Mouse (Mus musculus) cerebellum, adult 9-11 months (tissue): ENCODE measurements around the gene Ublcp1.

ENCODE experiments used
- DNase-seq: peaks from one replicate; pipeline ENCODE4 v3.0.0; 2022

The Ublcp1 gene

DNA sequence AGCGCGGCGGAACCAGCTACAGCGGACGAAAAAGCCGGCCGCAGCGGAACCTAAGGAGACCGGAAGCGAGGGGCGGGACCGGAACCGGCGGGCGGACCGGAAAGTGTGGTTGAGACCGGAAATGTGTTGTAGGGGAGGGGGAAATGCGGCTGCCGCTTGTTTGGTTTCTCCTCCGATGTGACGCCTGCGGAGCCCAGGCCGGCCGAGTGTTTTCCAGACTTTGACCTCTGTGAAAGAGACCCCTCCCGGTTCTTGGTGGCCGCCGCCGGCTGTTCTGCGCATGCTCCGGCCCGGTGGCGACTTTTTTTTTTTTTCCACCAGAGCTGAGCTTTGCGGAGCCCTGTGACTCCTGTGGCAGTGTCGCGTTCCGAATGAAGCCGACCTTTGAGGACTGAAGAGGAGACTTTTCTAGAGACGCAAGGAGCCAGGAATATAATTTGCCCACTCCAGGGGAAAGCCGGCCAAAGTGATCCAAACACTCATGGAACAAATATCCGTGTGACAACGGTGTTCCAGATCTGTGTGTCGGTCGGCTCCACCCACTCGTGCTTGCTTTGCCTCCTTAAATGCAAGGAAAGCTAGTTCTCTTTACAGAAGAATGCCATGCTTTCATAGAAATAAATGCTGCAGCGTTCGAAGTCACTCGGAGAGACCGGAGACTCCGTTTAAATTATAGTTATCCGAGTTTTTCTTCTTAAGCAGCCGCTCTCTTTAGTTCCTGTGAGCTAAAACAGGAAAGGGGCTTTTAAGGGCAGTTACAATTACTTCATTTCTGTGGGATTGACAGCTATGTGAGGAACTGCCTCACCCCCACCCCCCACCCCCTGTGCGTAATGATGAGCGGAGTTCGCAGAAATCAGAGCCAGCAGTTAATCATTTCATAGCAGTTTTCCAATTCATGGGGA, at the start of gene Ublcp1:
Gene Ublcp1 (minus strand): TSS at position 67 of the 905 bp plus-strand sequence.
- peak; percentile 95 for DNase-seq

DNA sequence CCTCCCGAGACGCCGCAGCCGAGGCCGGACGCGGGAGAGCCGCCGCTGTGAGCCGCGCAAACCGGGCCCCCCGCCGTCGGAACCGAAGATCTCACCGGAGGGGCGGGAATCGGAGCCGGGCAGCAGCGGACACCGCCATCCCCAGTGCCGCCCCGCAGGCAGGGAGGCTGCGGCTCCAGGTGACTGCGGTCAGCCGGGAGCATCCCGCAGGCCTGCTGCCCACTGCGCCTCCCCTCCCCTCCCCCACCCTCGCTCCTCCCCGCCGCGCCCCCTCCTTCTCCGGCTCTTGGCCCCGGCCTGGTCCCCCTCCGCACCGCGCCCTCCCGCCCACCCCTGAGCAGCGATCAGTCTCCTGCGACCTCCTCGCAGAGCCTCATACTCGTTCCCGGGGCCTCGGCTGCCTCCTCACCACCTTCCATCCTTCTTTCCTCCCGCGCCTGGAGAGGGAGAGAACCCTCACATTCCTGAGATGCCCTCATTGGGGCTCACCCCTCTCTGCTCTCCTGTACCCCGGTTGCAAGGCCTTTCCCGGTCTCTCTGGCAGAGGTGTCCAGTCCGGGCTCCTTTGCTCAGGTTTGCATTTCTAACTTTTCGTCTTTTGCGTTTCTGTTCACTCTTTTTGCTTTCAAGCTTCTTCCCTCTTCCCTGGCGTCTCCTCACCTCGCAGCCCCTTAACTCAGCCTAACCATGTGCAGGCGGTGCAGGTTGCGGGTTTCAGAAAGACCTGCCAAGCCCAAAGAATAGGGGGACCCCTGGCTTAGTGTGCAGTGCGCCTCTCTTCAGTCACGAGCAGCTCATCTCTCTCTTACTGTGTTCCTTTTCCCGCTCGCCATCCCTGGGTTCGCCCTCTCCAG, 49.0 kb upstream of the Ublcp1 start:
- DNase-seq = peak; percentile 62

DNA sequence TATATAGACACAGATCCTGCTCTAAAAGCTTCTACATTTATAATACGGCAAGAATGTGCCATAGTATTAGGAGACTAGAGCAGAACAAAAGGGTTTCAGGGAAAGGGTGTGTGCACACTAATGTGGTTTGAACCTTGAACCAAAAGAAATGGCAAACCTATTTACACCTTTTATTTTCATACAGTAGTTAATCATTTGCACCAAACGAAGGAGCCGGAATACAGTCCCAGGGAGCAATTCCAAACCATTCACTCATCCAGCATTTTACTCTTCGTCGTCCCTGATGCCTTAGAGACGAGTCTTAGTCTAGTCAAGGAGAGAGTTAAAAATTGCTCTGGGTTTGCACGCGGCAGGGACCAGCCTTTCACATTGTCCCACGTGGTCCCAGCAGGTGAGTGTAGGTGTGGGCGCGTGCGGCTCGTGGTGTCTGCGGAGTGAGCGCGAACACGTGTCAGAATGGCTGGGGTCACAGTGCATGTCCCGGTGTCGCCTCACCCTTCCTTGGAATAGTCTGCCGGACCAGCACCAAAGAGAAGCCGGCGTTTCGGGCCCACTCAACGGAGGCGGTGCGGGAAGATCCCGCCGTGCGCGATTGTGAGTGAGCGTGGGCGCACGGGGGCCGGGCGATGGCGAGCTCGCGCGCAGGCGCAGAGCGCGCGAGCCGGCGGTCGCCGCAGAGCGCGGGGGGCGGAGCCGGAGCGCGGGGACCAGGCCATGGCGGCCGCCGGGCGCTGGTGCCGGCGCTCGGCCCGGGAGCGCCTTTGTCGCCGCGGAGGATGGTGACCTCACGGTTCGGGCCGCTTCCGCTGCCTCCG, 48.2 kb upstream of the Ublcp1 start, which contains the start of gene Rnf145:
Gene Rnf145 (plus strand): TSS at position 684 of the 815 bp plus-strand sequence.
- peak; percentile 87 for DNase-seq

DNA sequence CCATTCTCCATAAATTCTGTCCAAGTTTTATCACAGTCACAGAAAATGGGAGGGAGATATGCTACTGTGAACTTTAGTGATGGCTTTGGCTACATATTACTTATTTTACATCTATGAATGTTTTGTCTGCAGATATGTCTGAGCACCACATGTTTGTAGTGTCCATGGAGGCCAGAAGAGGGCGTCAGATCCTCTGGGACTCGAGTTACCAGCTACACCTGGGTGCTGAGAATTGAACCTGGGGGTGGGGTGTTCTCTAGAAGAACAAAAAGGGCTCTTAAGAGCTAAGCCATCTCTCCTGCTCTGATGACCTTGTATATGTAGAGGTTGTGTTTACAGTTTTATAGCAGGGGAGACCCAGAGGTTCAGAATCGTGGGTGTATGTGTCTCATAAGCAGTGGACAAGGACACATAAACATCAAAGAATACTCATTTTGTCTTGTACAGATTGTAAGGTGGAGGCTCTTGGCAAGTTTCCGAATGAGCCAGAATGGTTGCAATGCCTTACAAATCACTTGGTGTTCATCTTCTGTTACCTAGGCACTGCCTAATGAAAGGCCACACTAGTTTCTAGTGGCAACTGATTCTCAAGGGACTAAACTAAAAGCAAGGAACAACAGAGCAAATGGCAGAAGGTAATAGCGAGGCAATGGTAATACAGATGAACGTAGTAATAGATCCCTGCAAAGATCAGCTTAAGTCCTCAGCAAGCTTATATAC, 47.4 kb upstream of the Ublcp1 start:
- no peak for DNase-seq

DNA sequence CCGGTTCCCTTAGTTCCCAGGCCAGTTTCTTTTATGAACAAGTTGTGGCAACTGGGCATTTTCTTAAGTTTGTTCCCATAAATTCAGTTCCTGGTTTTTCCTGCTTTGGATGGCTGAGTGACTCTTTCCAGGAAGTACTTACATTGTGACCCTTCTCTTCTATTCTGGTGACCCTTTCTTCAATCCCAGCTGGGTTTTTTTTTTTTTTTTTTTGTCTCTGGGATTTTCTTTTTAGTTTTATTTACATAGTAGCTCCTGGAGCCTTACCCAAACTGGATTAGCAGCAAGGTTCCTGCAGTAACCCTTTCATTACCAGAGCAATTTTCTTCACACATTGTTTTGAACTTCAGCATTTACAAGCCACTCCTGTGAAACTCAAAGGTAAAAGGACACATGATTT, 46.1 kb upstream of the Ublcp1 start:
- DNase-seq = no peak

DNA sequence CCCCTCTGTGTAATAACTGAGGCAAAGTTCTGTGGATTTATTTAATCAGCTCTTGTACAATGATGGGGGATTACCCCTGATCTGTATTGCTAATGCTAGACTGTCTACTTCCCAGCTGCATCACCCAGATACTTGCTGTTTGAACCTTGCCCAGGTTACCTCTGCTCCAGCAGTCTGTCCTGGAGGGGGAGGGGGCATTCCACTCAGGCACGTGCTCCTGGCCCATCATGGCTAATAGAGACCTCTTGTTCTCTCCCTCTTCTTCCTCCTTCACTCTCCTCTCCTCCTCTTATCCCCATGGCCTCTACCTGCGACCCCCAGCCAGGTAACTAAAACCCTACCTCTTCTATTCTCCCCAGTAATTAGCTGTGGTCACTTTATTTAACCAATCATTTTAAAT, 44.4 kb upstream of the Ublcp1 start:
- no peak for DNase-seq

DNA sequence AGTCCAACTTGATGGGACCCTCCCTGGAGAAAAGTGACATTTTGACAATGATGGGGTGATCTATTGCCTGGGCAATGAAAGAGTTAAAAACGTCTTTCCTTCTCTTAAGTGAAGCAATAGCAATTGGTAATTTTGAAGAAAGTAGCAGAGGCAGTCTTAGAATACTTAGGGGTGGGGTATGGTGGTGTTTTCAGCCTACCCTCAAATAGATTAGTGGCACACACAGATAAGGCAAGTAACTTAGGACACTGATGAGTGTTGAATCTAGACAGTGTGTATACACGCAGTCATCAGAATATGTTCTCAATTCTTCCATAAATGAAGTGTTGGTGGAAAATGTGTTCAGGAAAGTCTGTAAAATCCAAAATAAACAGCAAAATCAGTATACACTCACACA, 42.7 kb upstream of the Ublcp1 start:
- no peak for DNase-seq

DNA sequence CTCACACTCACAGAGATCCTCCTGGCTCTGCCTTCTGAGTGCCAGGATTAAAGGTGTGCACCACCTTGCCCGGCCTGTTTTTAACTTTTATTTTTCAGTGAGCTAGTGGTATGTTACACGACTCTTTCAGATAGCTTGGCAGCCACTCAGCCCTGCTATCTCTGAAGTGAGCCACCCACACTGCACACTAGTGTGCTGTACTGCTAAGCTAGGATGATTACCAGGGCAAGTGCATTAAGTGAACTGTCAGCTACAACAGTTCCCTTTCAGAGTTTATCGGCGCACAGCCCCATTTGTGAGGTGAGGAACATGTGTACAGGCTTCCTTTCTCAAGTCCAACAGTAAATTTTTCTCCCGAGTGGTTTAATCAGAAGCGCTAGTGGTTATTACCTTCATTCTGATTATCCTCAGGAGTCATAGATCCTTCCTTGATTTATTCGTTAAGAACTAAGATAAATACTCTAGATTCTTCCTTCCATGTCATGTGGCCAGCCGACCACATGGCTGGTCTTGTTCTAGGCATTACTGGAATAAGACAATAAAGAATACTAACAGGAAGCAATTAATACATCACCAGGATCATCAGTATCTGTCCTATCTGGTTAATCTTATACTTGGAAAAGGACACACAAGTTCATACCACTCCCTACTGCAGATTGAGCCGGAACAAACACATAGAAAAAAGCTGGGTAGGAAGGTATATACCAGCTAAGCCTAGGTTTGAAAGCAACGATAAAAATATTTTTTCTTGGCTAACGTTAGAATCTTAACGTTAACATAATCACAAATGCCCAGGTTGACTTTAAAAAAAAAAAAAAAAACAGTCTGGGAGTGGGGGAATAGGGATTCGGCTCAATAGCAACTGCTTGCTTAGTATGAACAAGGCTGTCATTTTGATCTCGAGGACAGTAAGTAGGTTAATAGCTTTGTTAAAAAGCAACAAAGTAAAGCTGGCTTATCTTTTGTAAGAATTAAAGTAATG, 42.0 kb upstream of the Ublcp1 start:
- no peak for DNase-seq

DNA sequence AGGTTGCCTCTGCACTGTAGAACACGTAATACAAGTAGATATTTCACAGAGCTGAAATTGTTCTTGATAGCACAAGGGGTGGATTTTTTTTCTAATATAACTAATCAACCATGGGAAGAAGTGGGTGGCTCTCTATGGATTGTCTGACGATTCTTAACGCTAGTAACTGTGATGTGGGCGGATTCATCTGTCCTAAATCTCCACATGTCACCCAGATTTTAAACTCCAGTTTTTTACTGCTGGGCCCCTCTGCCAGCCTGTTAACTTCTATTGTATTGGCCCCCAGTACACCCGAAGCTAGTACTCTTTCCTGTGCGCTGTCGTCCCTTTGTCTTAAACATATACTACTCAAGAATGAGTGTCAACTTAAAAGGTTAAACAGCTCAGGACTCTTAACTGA, 40.1 kb upstream of the Ublcp1 start:
- DNase-seq = no peak

DNA sequence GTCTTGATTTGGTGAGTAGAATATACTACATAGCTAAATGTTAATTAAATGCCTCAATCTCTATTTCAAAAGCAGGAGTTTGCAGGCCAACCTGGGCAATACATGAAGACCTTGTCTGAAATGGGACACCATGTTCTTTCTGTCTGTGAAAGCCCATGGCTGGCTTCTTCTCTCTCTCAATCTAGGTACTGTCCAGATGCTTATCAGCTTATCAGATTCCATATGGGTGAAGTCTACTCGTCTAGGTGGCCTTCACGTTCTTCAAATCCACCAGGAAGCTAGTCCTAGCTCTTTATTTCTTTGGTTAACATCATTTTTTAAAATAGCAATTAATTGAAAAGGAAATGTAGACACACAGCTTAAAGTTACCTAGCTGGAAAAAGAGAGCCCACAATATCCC, 39.6 kb upstream of the Ublcp1 start:
- no peak for DNase-seq

DNA sequence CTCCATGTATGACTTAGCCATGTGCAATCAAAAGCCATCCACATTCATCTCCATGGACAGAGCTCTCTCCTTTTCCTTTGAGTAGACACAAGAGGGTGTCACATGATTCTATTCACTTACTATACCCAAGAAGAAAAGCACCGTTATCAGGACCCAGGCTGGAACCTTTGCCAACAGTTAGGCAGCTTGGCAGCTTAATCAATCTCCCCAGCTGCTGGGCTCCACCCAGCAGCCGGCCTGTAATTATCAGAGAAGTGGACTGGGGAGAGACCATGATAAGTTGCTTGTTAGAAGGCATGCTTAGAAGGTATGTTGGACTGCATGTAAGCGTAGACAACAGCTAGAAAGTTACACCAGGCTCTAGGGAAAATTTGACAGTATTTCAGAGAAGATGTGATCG, 38.6 kb upstream of the Ublcp1 start:
- DNase-seq = no peak

DNA sequence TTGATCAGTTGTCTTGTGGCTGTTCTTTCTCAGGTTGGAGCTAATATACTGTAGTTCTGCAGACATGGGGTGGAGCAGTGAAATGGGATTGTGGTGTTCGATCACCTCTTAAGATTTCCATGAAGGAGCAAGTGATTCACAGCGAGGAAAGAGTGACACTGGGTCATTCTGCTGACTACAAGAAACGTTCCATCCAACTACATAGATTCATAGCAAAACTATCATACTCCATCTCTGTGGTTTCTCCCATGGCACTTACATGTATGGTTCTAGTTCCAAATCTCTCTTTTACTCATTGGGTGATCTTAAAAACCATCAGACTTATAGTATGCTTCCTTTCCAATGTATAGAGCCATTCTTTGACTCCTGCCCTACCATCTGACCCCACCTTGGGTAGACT, 34.5 kb upstream of the Ublcp1 start:
- no peak for DNase-seq

DNA sequence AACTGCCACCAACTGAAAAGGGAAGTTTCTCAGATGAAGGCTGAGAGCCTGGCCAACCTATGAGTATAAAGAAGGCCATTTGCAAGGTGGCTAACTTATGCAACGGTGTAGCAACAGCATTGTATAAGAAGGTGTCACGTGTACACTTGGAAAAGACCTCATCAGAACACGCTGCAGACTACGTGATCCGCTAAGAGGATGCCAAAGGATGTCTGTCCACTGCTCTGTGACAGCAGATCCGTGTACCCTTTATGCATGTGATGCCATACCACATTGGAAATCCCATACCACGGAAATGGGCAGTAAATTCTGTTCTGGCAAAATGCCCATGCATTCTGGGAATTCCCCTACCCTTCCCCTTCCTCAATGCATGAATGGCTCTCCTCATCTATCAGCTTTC, 33.8 kb upstream of the Ublcp1 start:
- DNase-seq = no peak

DNA sequence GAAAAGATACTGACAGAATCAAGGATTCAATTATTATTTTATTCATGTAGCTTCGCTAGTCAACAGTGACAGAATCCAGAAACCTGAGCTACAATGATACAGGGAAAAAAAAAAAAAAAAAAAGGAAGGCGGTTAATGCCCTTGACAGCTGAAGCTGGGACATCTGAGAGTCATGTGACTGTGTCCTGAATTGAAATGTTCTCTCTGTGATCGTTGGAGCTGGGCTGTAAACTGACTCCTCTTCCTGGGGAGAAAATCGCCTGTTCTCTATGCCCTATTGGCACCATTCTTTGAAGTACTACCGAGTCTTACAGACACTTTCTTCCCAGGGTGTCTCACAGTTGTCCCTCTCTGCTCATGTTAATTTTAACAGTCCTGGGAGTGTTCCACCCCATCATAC, 32.6 kb upstream of the Ublcp1 start:
- no peak for DNase-seq

DNA sequence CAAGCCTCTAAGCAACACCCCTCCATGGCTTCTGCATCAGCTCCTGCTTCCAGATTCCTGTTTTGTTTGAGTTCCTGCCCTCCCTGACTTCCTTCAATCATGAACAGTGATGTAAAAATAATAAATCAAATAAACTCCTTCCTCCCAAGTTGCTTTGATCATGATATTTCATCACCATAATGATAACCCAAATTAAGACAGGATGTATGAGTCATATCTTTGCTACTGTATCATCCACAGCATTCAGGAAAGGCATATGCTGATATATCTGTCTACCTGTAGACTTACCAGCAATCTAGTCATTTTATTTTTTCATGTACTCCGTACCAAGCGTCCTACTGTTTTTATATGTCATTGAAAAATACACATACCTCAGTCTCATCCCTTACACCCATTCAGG, 31.2 kb upstream of the Ublcp1 start:
- DNase-seq = no peak

DNA sequence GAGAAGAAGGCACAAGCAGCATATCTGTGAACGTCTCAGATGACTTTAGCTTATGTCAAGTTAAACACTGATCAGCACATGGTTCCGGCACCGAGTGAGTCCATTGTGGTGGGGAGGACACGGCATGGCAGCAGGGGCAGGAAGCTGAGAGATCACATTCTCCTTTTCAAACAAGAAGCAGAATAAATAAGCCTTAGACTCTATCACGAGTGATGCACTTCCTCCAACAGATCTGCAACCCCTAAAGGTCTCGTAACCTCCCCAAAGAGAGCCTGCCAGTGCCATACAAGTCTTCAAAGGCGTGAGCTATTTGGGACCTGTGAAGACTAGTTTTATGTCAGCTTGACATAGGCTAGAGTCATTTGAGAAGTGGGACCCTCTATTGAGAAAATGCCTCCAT, 30.7 kb upstream of the Ublcp1 start:
- no peak for DNase-seq

DNA sequence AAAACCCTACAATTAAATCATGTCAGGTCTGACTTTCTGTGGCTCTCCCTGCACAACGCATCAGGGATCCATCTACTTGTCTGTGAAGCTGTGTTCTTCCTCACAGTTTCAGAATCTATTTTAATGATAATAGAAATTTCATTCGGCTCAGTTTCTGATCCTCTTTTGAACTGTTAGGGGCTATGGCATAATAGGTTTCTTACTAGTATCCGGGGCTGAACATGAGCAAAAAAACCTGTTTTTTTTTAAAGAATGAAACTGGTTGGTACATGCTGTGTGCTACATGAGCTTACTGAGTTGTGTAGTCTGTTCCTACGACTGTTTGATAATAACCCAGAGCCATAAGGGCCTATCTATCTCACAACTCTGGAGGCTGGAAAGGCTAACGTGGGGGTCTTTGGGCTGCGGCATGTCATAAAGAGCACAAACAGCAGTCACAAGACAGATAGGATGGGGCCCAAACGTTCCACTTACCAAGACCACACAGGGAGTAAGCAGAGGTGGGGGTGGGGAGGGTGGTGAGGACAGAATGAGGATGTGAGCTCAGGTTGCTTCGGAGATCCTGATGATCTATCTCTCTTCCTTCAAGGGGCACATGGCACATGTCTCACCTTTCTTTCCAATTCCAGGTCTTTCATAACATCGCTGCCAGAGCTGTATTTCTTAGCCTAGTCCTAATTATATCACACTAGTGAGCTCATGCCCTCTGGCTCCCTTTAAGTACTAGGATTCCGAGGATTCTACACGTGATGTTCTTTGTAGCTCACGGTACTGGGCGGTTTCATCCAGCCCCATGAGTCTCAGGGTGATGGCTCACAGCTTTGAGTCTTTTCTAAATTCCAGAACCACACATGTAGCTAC, 28.3 kb upstream of the Ublcp1 start:
- DNase-seq = no peak

DNA sequence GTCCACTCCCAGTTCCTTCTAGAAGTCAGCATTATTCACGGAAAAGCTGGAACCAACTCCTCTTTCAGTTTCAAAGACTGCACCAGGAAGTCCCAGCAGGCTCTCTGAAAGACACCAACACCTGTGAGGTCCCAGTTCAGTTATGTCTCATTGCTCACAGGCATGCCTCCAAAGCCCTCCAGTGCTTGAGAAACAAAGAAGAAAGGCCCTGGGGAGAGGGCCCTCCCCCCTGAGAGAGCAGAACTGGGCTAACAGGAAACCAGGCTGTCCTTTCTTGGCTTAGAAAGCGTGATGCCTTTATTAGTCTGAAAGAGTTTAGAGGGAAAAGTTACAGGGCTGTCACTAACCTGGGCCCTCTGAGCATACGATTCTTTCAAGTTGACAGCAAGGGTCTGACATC, 25.9 kb upstream of the Ublcp1 start:
- DNase-seq = no peak

DNA sequence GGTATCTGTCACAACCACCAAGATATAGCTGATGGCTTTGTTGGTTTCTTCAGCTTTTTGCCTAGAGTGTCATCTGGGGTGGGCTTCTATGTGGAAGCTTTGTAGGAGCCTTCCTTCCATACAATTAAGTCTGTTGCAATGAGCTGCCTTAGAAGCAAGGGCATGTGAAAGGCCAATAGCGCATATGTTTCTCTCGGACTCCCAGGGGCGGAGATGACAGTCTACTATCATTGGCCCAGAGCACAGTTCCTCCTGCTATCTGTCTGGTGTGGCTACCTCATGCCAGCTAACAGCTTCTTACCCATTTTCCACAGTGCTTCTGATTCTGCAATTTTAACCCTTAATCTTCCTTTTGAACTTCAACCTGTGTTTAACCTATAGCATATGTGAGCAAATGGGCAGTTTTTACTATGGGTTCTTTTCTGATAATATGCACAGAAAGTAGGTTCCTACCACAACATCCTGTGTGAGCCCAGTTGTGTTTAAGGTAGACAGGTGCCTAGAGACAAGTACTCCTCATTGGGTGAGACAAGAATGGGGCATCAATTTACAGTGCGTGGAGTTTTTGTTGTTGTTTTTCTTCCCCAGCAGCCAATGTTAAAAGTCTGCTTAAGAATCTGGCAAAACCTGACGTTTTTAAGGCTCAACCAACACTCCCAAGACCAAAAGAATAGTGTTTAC, 24.5 kb upstream of the Ublcp1 start:
- DNase-seq = no peak

DNA sequence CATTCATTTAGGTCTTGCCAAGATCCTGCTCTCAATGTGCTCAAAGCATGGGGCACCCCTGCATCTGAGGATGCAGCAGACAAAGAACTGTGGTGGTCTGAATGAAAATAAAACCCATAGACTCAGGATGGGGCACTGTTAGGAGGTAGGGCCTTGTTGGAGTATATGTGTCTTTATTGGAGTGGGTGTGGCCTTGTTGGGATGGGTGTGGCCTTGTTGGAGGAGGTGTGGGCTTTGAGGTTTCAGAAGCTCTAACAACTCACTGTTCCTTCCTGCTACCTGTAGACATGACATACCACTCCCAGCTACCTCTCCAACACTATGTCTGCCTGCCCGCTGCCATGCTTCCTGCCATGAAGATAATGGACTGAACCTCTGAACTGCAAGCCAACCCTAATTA, 18.8 kb upstream of the Ublcp1 start:
- no peak for DNase-seq
